Mouse (Mus musculus): ENCODE results near the gene Whrn.
A peak's percentile ranks its signal among the peaks of the same experiment; 100 is the strongest.

Whrn gene

GRCm38 (mm10) chr4:63382676-63383369, 113.0 kb downstream of the Whrn start:
- peak in 1 of 2 experiments; percentile 24 for DNase-seq (ENCODE audit: low spot score in 2 of 2)

- DNase-seq (ENCODE audit: low spot score in 2 of 2) = no peak
Observed at GRCm38 (mm10) chr4:63377483-63377882, 118.3 kb downstream of the Whrn start.

GRCm38 (mm10) chr4:63375367-63375766, 120.4 kb downstream of the Whrn start:
- peak in 1 of 2 experiments; percentile 31 for DNase-seq (ENCODE audit: low spot score in 2 of 2)

GRCm38 (mm10) chr4:63374331-63374730, 121.5 kb downstream of the Whrn start:
- peak in 1 of 2 experiments; percentile 82 for DNase-seq (ENCODE audit: low spot score in 2 of 2)

- DNase-seq (ENCODE audit: low spot score in 2 of 2) = peak; percentile 50 to 58
Observed at GRCm38 (mm10) chr4:63373404-63373803, 122.4 kb downstream of the Whrn start.

GRCm38 (mm10) chr4:63371890-63372289, 123.9 kb downstream of the Whrn start:
- DNase-seq (ENCODE audit: low spot score in 2 of 2) = peak; percentile 54 to 85

- no peak for DNase-seq (ENCODE audit: low spot score in 2 of 2)
Observed at GRCm38 (mm10) chr4:63370897-63371296, 124.9 kb downstream of the Whrn start.

- peak; percentile 90 to 92 for DNase-seq (ENCODE audit: low spot score in 2 of 2)
Observed at GRCm38 (mm10) chr4:63368577-63368976, 127.2 kb downstream of the Whrn start.
